Mouse (Mus musculus) lung, adult 2 months (tissue): Measurements from ENCODE around the gene Myo19. TPM values are rescaled to one million over a fixed set of nuclear protein-coding genes. Genes with fewer than 3 reads are reported as not detected.
"Not testable (repeated sequence)": the region's sequence is repeated elsewhere in the genome, so short reads cannot be mapped to it uniquely, and the experiment has no call there.

ENCODE experiments used
- DNase-seq: peaks from one replicate; pipeline ENCODE4 v3.0.0; 2022
- H3K4me1 ChIP-seq: fragments of 200-500 bp; 2 replicates; pipeline ENCODE4 v1.6.1; 2011; ENCODE audit warnings: low read length; ENCODE audit not compliant: control insufficient read depth, insufficient read depth
- H3K4me3 ChIP-seq: fragments of 200-500 bp; replicated peaks from 2 replicates; pipeline ENCODE3; 2011; ENCODE audit warnings: low read depth, mild to moderate bottlenecking, control low read depth, low read length; ENCODE audit errors: extremely low read depth
- CTCF ChIP-seq: fragments of 200-500 bp; IDR thresholded peaks from 2 replicates; pipeline ENCODE4 v1.5.1; 2011; ENCODE audit warnings: mild to moderate bottlenecking, low read length, control low read depth; ENCODE audit not compliant: insufficient read depth
- POLR2A ChIP-seq: fragments of 200-500 bp; IDR thresholded peaks from 2 replicates; pipeline ENCODE4 v1.6.1; 2011; ENCODE audit warnings: low read depth, mild to moderate bottlenecking, control low read depth, low read length, borderline replicate concordance; ENCODE audit errors: extremely low read depth
- WGBS: fragments of 180-500 bp; shearing (Covaris S2); methylation state at CpG from one replicate; pipeline ENCODE4 v1.1.7; 2018; 5-methylcytosine and 5-hydroxymethylcytosine counted together
- polyA plus RNA-seq: library from polyadenylated mRNA; depleted of rRNA; stranded (reverse); fragments of >200 nt; gene quantifications from 2 replicates; pipeline ENCODE4 v1.2.3, GENCODE M21; 2012

Myo19 gene
- polyA plus RNA-seq, 1 experiment = 8.0 TPM

DNA sequence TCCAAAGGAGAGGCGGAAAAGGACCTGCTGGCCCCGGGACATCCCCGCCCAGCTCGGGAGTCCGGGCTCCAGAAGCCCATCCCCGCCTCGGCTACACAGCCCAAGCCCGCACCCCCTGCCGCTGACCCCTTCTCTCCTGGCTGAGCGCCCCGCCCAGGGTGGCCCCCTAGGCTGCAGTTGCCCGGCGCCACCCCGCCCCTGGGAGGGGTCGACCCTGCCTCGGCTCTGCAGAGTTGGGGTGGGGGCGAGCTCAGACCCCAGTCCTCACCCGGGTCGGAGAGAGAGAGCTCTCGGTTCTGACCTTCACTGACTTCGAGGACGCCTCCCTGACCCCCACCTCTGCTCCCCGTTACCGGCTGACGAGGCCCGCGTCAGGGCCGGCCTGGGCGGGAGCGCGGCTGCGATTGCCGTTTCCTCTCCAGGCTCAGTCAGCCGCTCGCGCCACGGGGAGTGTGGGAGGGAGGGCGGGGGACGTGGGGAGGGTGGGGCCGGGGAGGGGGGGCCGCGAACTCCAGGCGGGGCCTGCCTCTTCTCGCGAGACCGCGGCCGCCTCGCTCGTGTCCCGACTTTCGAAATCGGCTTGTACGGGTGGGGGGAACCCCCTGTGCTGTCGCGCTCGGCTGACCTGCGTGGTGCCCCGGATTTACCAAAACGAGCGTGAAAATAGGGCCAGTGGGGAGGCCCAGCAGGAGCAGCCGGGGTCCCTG lies 9.5 kb upstream of the Myo19 start, which contains the start of gene Ggnbp2:
TSS of gene Ggnbp2 (minus strand) at position 481 of the 707 bp plus-strand sequence.
- DNase-seq = peak; percentile 93
- TF ChIP-seq CTCF (no peak), POLR2A (peak; percentile 75)
- Histone ChIP-seq H3K4me1 (peaks cover 8% of the 10 kb centered on the region), H3K4me3 (peak within 1 kb of the TSS; percentile 94)
- under 1% methylated on average over 54 of the region's 62 CpGs for WGBS

GRCm38 (mm10) chr11:84871046-84871445 lies 8.9 kb upstream of the Myo19 start:
- H3K4me3 ChIP-seq = peak overlapping the region; percentile 75
- no peak for DNase-seq
- TF ChIP-seq POLR2A (no peak), CTCF (no peak)
- 0% methylated on average over 10 of the region's 10 CpGs for WGBS
- H3K4me1 ChIP-seq = peaks cover 8% of the 10 kb centered on the region

GRCm38 (mm10) chr11:84871548-84872069 lies 8.3 kb upstream of the Myo19 start:
- peaks cover 8% of the 10 kb centered on the region for H3K4me1 ChIP-seq
- TF ChIP-seq POLR2A (no peak), CTCF (no peak)
- no peak for DNase-seq
- peak overlapping the region; percentile 75 for H3K4me3 ChIP-seq
- 58% methylated on average over 4 of the region's 4 CpGs for WGBS

DNA sequence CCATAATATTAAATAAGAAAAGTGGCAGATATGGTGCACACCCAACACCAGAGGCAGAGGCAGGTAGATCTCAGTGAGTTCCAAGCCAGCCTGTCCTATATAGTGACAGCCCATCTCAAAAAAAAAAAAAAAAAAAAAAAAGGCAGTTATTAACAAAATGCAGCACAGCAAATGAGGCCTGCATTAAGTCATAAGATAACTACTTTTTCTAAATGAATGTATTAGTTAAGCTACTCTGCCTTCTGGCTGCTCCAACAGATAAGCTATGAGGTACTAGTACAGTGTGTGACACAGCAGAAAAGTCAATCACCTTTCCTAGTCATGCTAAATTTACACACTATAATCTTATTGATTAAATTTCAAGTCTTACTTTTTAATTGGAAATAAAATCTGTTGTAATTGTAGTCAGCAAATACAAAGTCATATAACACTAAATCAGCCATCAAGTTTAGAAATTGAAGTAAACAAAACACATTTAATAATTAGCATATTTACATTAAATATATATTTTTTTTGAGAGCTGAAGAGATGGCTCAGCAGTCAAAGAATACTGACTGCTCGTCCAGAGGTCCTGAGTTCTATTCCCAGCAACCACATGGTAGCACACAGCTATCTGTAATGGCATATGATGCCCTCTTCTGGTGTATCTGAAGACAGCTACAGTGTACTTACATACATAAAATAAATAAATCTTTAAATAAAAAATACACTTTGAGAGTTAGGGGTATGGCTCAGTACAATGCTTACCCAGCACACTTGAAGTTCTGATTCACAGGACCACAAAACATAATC lies 6.7 kb upstream of the Myo19 start:
- no peak overlapping the region for H3K4me3 ChIP-seq
- WGBS = 74% methylated on average over 1 of the region's 1 CpGs
- TF ChIP-seq CTCF (no peak), POLR2A (no peak)

GRCm38 (mm10) chr11:84876020-84876419 lies 3.9 kb upstream of the Myo19 start:
- H3K4me1 ChIP-seq, H3K4me3 ChIP-seq, DNase-seq: not testable (repeated sequence)
- 50% methylated on average over 1 of the region's 1 CpGs for WGBS

More for the DNA sequence above, 6.7 kb upstream of the Myo19 start:
- no peak for DNase-seq
- H3K4me1 ChIP-seq = peaks cover 8% of the 10 kb centered on the region

GRCm38 (mm10) chr11:84879007-84879771 lies 759 bp upstream of the Myo19 start:
- TF ChIP-seq CTCF (no peak), POLR2A (no peak)
- Histone ChIP-seq H3K4me1 (peaks cover 5% of the 10 kb centered on the region; the same call in 1 of the 2 replicates), H3K4me3 (peak overlapping the region; percentile 90)
- 14% methylated on average over 7 of the region's 7 CpGs for WGBS
- DNase-seq = no peak

- TF ChIP-seq CTCF = peak; percentile 32; the same call in 1 of the 2 replicates
- no peak for TF ChIP-seq POLR2A
- Histone ChIP-seq H3K4me3 (peak overlapping the region; percentile 90), H3K4me1 (peaks cover 5% of the 10 kb centered on the region; the same call in 1 of the 2 replicates)
- under 1% methylated on average over 24 of the region's 24 CpGs for WGBS
- no peak for DNase-seq
These were observed 565 bp downstream of the Myo19 start for GRCm38 (mm10) chr11:84880465-84880961.

- peaks cover 5% of the 10 kb centered on the region; the same call in 1 of the 2 replicates for H3K4me1 ChIP-seq
- TF ChIP-seq CTCF (no peak), POLR2A (no peak)
- WGBS = 47% methylated on average over 9 of the region's 9 CpGs
- H3K4me3 ChIP-seq = peak overlapping the region; percentile 90
- no peak for DNase-seq
These were observed 1.0 kb downstream of the Myo19 start for GRCm38 (mm10) chr11:84880971-84881370.

- peaks cover 5% of the 10 kb centered on the region; the same call in 1 of the 2 replicates for H3K4me1 ChIP-seq
- WGBS = 93% methylated on average over 7 of the region's 7 CpGs
- no peak for DNase-seq
- no peak overlapping the region for H3K4me3 ChIP-seq
- TF ChIP-seq CTCF = no peak
- no peak for TF ChIP-seq POLR2A
These were observed 2.4 kb downstream of the Myo19 start for GRCm38 (mm10) chr11:84882346-84882745.
